Mouse (Mus musculus) kidney, postnatal 0 days (tissue): Measurements from ENCODE around the gene Csmd2. TPM values are rescaled to one million over a fixed set of nuclear protein-coding genes. Genes with fewer than 3 reads are reported as not detected.

ENCODE experiments used
- ATAC-seq: fragments of 200-750 bp; cut with Nextera tagmentation; replicated peaks from 2 replicates; pipeline ENCODE4 v1.8.0; 2017; ENCODE audit warnings: low read depth, moderate number of reproducible peaks, moderate TSS enrichment, moderate library complexity; ENCODE audit not compliant: low FRiP score
- DNase-seq: peaks from one replicate; pipeline ENCODE4 v3.0.0-alpha.2; 2016; ENCODE audit warnings: low spot score
- H3K27ac ChIP-seq: fragments of 300-500 bp; sonication (generic); 2 replicates; pipeline ENCODE4 v1.5.1; 2014; ENCODE audit warnings: mild to moderate bottlenecking
- H3K27me3 ChIP-seq: fragments of 300-500 bp; sonication (generic); 2 replicates; pipeline ENCODE4 v1.6.1; 2014; ENCODE audit warnings: low read length, mixed read lengths; ENCODE audit not compliant: insufficient read depth
- H3K36me3 ChIP-seq: fragments of 300-500 bp; sonication (generic); 2 replicates; pipeline ENCODE4 v1.6.1; 2014; ENCODE audit warnings: low read length, mixed read lengths; ENCODE audit not compliant: insufficient read depth
- H3K4me1 ChIP-seq: fragments of 300-500 bp; sonication (generic); replicated peaks from 2 replicates; pipeline ENCODE4 v1.6.1; 2014; ENCODE audit warnings: antibody characterized with exemption, low read length, mixed read lengths; ENCODE audit not compliant: insufficient read depth
- H3K4me2 ChIP-seq: fragments of 300-500 bp; sonication (generic); 2 replicates; pipeline ENCODE4 v1.6.1; 2014; ENCODE audit warnings: mild to moderate bottlenecking, low read length, moderate library complexity, mixed read lengths
- H3K4me3 ChIP-seq: fragments of 300-500 bp; sonication (generic); replicated peaks from 2 replicates; pipeline ENCODE4 v1.5.1; 2014; ENCODE audit warnings: low read depth, low read length
- H3K9ac ChIP-seq: fragments of 300-500 bp; sonication (generic); 2 replicates; pipeline ENCODE4 v1.6.1; 2014; ENCODE audit warnings: low read depth, low read length
- H3K9me3 ChIP-seq: fragments of 300-500 bp; sonication (generic); replicated peaks from 2 replicates; pipeline ENCODE4 v1.6.1; 2016; ENCODE audit warnings: low read length, inconsistent platforms, mixed read lengths
- CTCF ChIP-seq: IDR thresholded peaks from 2 replicates; pipeline ENCODE4 v1.5.1; 2016; ENCODE audit warnings: antibody characterized with exemption, low read depth, mild to moderate bottlenecking, moderate library complexity
- WGBS: fragments of 180-500 bp; shearing (Covaris S2); extraction: QIAGEN DNeasy Blood & Tissue Kit; methylation state at CpG from one replicate; pipeline ENCODE4 v1.1.7; 2014; 5-methylcytosine and 5-hydroxymethylcytosine counted together
- polyA plus RNA-seq: library from polyadenylated mRNA; unstranded; fragments of >200 nt; fragmentation: Nextera tagmentation; extraction: Ambion mirVana; gene quantifications from 2 replicates; pipeline ENCODE4 v1.2.1, GENCODE M21; 2015

The Csmd2 gene
- polyA plus RNA-seq, 1 experiment from 2014 or later: 0.05 TPM

GRCm38 (mm10) chr4:128429591-128429990, 441.9 kb downstream of the Csmd2 start:
- ATAC-seq: no peak
- no peak overlapping the region for H3K9ac ChIP-seq
- no peak overlapping the region for H3K4me2 ChIP-seq
- no peaks in the 10 kb centered on the region for H3K27me3 ChIP-seq
- no peaks in the 10 kb centered on the region for H3K4me1 ChIP-seq
- H3K9me3 ChIP-seq: no peaks in the 10 kb centered on the region
- 86% methylated on average over 8 of the region's 8 CpGs for WGBS
- H3K27ac ChIP-seq: no peak overlapping the region
- no peak for DNase-seq
- no peak overlapping the region for H3K4me3 ChIP-seq
- no peaks in the 10 kb centered on the region for H3K36me3 ChIP-seq
- TF ChIP-seq CTCF: no peak

- Histone ChIP-seq H3K36me3 (no peaks in the 10 kb centered on the region), H3K27ac (no peak overlapping the region), H3K4me1 (no peaks in the 10 kb centered on the region), H3K9me3 (no peaks in the 10 kb centered on the region), H3K27me3 (no peaks in the 10 kb centered on the region), H3K4me2 (no peak overlapping the region), H3K4me3 (no peak overlapping the region), H3K9ac (no peak overlapping the region)
- 78% methylated on average over 6 of the region's 6 CpGs for WGBS
- no peak for DNase-seq
- no peak for ATAC-seq
- no peak for TF ChIP-seq CTCF
These were observed 452.9 kb downstream of the Csmd2 start for GRCm38 (mm10) chr4:128440550-128440949.

DNA sequence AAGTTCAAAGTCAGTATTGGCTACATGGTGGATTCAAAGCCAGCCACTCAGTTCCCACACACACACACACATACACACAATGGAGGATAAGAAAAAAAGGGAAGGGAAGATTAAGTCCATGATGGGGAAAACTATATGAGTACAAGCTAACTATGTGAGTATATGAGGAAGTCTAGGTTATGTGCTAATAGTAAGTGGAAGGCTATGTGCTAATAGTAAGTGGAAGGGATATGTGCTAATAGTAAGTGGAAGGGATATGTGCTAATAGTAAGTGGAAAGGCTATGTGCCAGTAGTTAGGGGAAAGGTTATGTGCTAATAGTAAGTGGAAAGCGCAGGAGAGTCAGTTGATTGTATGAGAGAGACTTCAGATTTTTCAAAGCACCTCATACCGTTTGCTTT, 453.6 kb downstream of the Csmd2 start:
- no peak for TF ChIP-seq CTCF
- H3K4me1 ChIP-seq: no peaks in the 10 kb centered on the region

DNA sequence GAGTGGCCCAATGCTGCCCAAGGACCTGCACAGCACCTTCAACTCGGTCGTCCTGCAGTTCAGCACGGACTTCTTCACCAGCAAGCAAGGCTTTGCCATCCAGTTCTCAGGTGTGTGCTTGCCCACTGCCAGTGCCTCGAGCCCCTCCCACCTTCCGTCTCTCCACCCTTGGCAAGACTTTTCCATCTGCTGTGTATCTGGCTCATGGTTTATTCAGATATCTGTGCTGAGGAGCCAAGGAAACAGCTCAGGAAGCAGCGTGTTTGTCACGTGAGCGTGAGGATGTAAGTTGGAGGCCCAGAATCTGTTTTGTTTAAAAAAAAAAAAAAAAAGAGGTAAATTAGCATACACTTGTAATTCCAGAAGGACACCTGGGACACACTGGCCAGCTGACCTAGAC, 455.1 kb downstream of the Csmd2 start:
- no peak overlapping the region for H3K4me2 ChIP-seq
- H3K4me3 ChIP-seq: no peak overlapping the region
- no peaks in the 10 kb centered on the region for H3K9me3 ChIP-seq
- TF ChIP-seq CTCF: no peak
- H3K36me3 ChIP-seq: no peaks in the 10 kb centered on the region
- WGBS: 76% methylated on average over 8 of the region's 8 CpGs
- H3K9ac ChIP-seq: no peak overlapping the region
- no peak for DNase-seq
- H3K4me1 ChIP-seq: no peaks in the 10 kb centered on the region
- no peaks in the 10 kb centered on the region for H3K27me3 ChIP-seq
- no peak for ATAC-seq
- H3K27ac ChIP-seq: no peak overlapping the region

More for the DNA sequence above, 453.6 kb downstream of the Csmd2 start:
- ATAC-seq: no peak
- H3K36me3 ChIP-seq: no peaks in the 10 kb centered on the region
- H3K27me3 ChIP-seq: no peaks in the 10 kb centered on the region
- H3K4me2 ChIP-seq: no peak overlapping the region
- H3K4me3 ChIP-seq: no peak overlapping the region
- no peak overlapping the region for H3K27ac ChIP-seq
- H3K9me3 ChIP-seq: no peaks in the 10 kb centered on the region
- WGBS: 81% methylated on average over 2 of the region's 2 CpGs
- no peak overlapping the region for H3K9ac ChIP-seq
- DNase-seq: no peak

DNA sequence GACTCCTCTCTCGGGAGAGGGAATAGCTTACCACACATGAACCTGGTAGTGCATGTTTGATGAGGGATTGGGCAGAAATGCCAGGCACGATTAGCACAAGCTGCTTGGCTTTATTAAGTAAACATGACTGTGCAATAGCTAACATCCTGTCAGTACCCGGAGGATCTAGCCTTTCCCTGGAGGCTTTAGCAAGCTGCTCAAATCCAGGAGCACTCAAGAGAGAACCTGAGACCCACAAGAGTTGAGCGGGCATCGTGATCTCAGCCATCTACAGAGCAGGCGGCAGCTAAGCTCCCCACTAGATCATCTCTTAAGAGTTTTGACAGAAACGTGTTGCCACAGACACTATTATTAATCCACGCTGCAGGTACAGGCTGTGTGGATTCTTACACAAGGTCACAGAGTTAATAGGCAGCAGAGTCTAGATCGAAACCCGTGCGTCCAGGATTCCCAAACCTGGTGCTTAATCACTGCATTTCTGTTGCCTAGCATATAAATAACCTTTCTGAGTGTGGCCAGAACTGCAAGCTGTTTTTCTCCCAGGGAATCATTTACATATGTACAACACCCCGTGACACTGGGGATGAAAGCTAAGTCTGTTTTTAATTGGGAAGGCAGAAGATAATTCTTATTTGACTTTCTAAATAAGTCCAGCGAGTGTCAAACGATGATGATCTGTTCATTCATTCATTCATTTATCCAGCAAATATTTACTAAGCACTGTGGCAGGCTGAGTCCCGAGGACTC, 458.0 kb downstream of the Csmd2 start:
- H3K4me2 ChIP-seq: no peak overlapping the region
- ATAC-seq (no peak), DNase-seq (no peak)
- H3K27ac ChIP-seq: no peak overlapping the region
- H3K36me3 ChIP-seq: no peaks in the 10 kb centered on the region
- H3K4me3 ChIP-seq: no peak overlapping the region
- H3K27me3 ChIP-seq: no peaks in the 10 kb centered on the region
- no peak overlapping the region for H3K9ac ChIP-seq
- 68% methylated on average over 15 of the region's 15 CpGs for WGBS
- no peaks in the 10 kb centered on the region for H3K4me1 ChIP-seq
- no peaks in the 10 kb centered on the region for H3K9me3 ChIP-seq
- TF ChIP-seq CTCF: no peak

GRCm38 (mm10) chr4:128448831-128449431, 461.3 kb downstream of the Csmd2 start:
- H3K27me3 ChIP-seq: no peaks in the 10 kb centered on the region
- H3K27ac ChIP-seq: no peak overlapping the region
- ATAC-seq: no peak
- no peak for TF ChIP-seq CTCF
- DNase-seq: no peak
- WGBS: 86% methylated on average over 12 of the region's 12 CpGs
- no peaks in the 10 kb centered on the region for H3K9me3 ChIP-seq
- no peaks in the 10 kb centered on the region for H3K4me1 ChIP-seq
- H3K4me2 ChIP-seq: no peak overlapping the region
- no peak overlapping the region for H3K4me3 ChIP-seq
- no peak overlapping the region for H3K9ac ChIP-seq
- H3K36me3 ChIP-seq: no peaks in the 10 kb centered on the region
